Mouse (Mus musculus) hindbrain, embryonic 15.5 days (tissue): ENCODE measurements around the gene Srgap2. TPM values are rescaled to one million over a fixed set of nuclear protein-coding genes. Genes with fewer than 3 reads are reported as not detected.
A peak's percentile ranks its signal among the peaks of the same experiment; 100 is the strongest.

Experiments used
- ATAC-seq: fragments of 200-750 bp; cut with Nextera tagmentation; 2 replicates; pipeline ENCODE4 v1.8.0; 2017; ENCODE audit warnings: low read depth, moderate number of reproducible peaks, moderate TSS enrichment; ENCODE audit not compliant: low FRiP score
- H3K27ac ChIP-seq: fragments of 300-500 bp; sonication (generic); replicated peaks from 2 replicates; pipeline ENCODE4 v1.5.1; 2015; ENCODE audit warnings: mild to moderate bottlenecking, inconsistent platforms
- H3K27me3 ChIP-seq: fragments of 300-500 bp; sonication (generic); 2 replicates; pipeline ENCODE4 v1.6.1; 2015; ENCODE audit warnings: control low read depth, inconsistent platforms
- H3K36me3 ChIP-seq: fragments of 300-500 bp; sonication (generic); 2 replicates; pipeline ENCODE4 v1.6.1; 2015; ENCODE audit warnings: control low read depth, inconsistent platforms
- H3K4me1 ChIP-seq: fragments of 300-500 bp; sonication (generic); replicated peaks from 2 replicates; pipeline ENCODE4 v1.6.1; 2015; ENCODE audit warnings: control low read depth, inconsistent platforms
- H3K4me2 ChIP-seq: fragments of 300-500 bp; sonication (generic); 2 replicates; pipeline ENCODE4 v1.6.1; 2015; ENCODE audit warnings: moderate library complexity, mild to moderate bottlenecking, inconsistent platforms
- H3K4me3 ChIP-seq: fragments of 300-500 bp; sonication (generic); 2 replicates; pipeline ENCODE4 v1.5.1; 2015; ENCODE audit warnings: mild to moderate bottlenecking, inconsistent platforms
- H3K9ac ChIP-seq: fragments of 300-500 bp; sonication (generic); 2 replicates; pipeline ENCODE4 v1.6.1; 2015; ENCODE audit warnings: inconsistent platforms
- H3K9me3 ChIP-seq: fragments of 300-500 bp; sonication (generic); 2 replicates; pipeline ENCODE4 v1.6.1; 2016; ENCODE audit warnings: control low read depth, inconsistent platforms
- WGBS: fragments of 180-500 bp; shearing (Covaris S2); methylation state at CpG from one replicate; pipeline ENCODE4 v1.1.7; 2015; 5-methylcytosine and 5-hydroxymethylcytosine counted together
- polyA plus RNA-seq: library from polyadenylated mRNA; unstranded; fragments of >200 nt; fragmentation: Nextera tagmentation; extraction: Ambion mirVana; gene quantifications from 2 replicates; pipeline ENCODE4 v1.2.1, GENCODE M21; 2015

The Srgap2 gene
- polyA plus RNA-seq, 1 experiment from 2014 or later: 28.3 TPM

DNA sequence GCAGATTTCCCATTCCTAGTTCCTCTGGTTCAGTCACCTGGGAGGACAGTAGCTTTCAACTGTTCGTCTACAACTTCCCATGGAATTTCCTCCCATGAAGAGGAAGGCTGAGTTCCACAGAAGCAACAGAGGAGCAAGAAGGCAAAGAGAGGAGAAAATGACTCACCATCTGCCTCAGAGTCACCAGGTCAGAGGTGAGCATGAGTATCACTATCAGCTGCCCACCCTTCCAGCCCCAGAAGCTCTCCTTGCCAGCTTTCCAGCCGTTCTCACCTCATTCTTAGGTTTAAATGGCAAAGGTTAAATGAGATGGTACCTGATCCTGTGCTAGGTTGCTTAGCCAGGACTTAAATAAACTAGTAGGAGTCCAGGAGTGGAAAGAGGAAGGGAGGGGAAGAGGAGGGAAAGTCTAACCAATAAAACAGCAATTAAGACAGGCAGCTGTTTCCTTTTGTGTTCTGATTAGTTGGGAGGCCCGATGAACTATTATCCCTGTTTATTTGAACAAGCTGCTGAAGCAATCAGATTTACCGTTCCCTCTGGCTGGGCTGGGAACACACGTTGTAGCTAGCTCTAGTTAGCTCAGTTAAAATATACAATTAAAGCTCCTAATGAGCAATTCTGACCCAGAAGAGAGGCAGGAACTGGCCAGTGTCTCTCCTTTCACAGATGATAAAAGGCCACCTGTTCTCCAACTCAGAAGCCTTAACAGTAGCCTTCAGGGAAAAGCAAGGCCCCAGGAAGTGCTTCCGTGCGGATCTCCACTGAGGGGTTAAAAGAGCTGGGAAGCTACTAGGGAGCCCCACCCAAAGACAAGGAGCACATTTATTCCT, 148.9 kb downstream of the Srgap2 start:
- H3K4me2 ChIP-seq: no peak overlapping the region
- H3K9me3 ChIP-seq: no peaks in the 10 kb centered on the region
- H3K4me3 ChIP-seq: no peak overlapping the region
- peak overlapping the region; percentile 56; the same call in 1 of the 2 replicates for H3K27ac ChIP-seq
- no peak for ATAC-seq
- WGBS: 45% methylated on average over 7 of the region's 7 CpGs
- H3K27me3 ChIP-seq: no peaks in the 10 kb centered on the region
- H3K36me3 ChIP-seq: no peaks in the 10 kb centered on the region
- peaks cover 11% of the 10 kb centered on the region; the same call in 1 of the 2 replicates for H3K4me1 ChIP-seq
- H3K9ac ChIP-seq: no peak overlapping the region

DNA sequence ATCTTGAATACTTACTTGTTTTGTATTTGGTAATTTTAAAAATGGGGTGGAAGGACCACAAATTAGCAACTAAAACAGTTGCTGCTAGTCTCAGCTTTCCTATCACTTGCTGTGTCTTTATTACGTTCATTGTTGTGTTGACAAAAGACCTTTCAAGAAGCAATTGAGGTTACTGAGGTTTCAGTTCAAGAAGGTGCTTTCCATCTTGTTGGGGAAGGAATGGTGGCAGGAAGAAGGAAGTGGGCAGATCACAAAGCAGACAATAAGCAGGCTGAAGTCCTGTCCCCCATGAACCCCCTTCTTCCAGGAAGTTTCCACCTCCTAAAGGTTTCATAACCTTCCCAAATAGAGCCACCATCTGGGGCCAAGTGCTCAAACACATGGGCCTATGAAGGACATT, 161.3 kb downstream of the Srgap2 start:
- no peak overlapping the region for H3K9ac ChIP-seq
- no peaks in the 10 kb centered on the region for H3K9me3 ChIP-seq
- H3K27ac ChIP-seq: no peak overlapping the region
- 0 out of 2 replicates have a peak, but pooled peaks cover 6% of the 10 kb centered on the region for H3K36me3 ChIP-seq
- H3K27me3 ChIP-seq: no peaks in the 10 kb centered on the region
- no peak overlapping the region for H3K4me2 ChIP-seq
- no peak overlapping the region for H3K4me3 ChIP-seq
- WGBS: 52% methylated on average over 1 of the region's 1 CpGs
- no peaks in the 10 kb centered on the region for H3K4me1 ChIP-seq
- no peak for ATAC-seq

DNA sequence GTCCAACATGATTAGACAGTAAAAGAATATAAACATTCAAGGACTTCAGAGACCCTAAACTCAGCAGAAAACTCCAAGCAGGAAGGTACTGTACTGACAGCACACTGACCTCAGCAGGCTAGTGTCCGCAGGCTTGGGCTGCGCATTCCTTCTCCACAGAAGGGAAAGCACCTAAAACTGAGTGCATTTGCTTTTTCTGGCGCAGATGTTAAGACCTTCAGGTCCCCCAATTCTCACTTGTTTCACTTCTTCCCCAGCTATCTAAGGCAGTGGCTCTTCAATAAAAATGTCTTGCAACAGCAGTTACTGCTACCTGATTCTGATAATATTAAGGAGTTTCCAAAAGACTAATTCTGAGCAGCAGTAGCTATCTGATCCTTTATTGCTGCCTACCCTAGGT, 162.7 kb downstream of the Srgap2 start:
- no peaks in the 10 kb centered on the region for H3K27me3 ChIP-seq
- no peak for ATAC-seq
- 0 out of 2 replicates have a peak, but pooled peaks cover 6% of the 10 kb centered on the region for H3K36me3 ChIP-seq
- no peaks in the 10 kb centered on the region for H3K9me3 ChIP-seq
- H3K4me3 ChIP-seq: no peak overlapping the region
- H3K4me1 ChIP-seq: no peaks in the 10 kb centered on the region
- H3K4me2 ChIP-seq: no peak overlapping the region
- H3K9ac ChIP-seq: no peak overlapping the region
- no peak overlapping the region for H3K27ac ChIP-seq
- 89% methylated on average over 3 of the region's 3 CpGs for WGBS

DNA sequence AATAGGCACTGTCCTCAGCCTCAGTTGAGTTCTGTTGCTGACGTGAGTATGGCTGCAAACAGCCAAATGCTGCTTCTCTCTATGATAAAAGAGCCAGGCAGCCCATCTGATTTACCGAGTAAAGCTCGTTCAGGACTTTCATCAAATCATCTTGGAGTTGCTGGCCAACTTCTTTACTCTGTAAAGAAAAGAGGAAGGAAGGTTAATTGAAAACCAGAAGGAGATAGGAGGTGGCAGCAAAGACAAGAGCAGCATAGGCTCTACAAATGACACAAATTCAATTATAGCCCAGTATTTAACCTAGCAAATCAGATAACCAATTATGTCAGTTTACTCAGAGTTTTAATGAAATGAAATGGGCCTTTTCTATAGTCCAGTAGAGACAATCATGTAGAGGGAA, 163.3 kb downstream of the Srgap2 start:
- no peak for ATAC-seq
- 90% methylated on average over 3 of the region's 3 CpGs for WGBS

DNA sequence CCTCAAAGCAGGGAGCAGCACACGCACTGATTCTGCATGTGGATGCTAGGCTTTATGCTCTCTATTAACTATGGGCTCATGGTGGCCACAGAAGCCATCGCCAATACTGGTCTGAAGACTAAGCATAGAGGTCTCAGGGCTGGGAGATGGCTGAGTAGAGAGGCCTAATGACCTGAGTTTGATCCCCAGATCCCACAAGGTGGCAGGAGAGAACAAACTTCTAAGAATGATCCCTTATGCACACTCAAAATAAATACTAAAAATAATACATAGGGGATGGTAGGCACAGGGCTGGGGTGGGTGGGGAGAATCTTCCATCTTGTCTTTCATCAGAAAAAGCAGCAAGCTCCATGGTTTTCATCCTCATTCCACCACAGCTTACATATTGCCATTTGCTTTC, 165.1 kb downstream of the Srgap2 start:
- H3K4me3 ChIP-seq: no peak overlapping the region
- no peak overlapping the region for H3K4me2 ChIP-seq
- 0 out of 2 replicates have a peak, but pooled peaks cover 6% of the 10 kb centered on the region for H3K36me3 ChIP-seq
- no peaks in the 10 kb centered on the region for H3K27me3 ChIP-seq
- no peak overlapping the region for H3K9ac ChIP-seq
- no peaks in the 10 kb centered on the region for H3K9me3 ChIP-seq
- H3K4me1 ChIP-seq: no peaks in the 10 kb centered on the region
- no peak overlapping the region for H3K27ac ChIP-seq
- no peak for ATAC-seq
- 84% methylated on average over 2 of the region's 2 CpGs for WGBS

More for the DNA sequence above, 163.3 kb downstream of the Srgap2 start:
- no peak overlapping the region for H3K9ac ChIP-seq
- no peak overlapping the region for H3K27ac ChIP-seq
- H3K9me3 ChIP-seq: no peaks in the 10 kb centered on the region
- no peak overlapping the region for H3K4me3 ChIP-seq
- 0 out of 2 replicates have a peak, but pooled peaks cover 6% of the 10 kb centered on the region for H3K36me3 ChIP-seq
- no peak overlapping the region for H3K4me2 ChIP-seq
- H3K27me3 ChIP-seq: no peaks in the 10 kb centered on the region
- no peaks in the 10 kb centered on the region for H3K4me1 ChIP-seq

DNA sequence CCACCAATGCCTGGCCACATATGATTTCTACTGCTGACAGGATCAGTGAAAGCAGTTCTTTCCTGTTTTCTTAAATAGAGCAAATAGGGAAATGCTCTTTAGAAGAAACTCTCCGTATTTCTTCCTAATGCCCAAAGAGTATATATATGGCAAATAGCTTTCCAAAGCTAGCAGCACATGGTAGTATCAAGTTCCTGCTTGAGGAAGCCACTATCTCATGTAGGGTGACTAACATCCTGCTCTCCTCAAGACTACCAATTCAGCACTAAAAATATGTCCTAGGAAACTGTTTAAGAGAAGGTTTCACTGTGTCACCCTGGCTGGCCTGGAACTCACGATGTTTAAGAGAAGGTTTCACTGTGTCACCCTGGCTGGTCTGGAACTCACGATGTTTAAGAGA, 166.4 kb downstream of the Srgap2 start:
- Histone ChIP-seq H3K4me2 (no peak overlapping the region), H3K27me3 (no peaks in the 10 kb centered on the region), H3K9me3 (no peaks in the 10 kb centered on the region), H3K9ac (no peak overlapping the region), H3K4me1 (no peaks in the 10 kb centered on the region), H3K4me3 (no peak overlapping the region), H3K36me3 (peaks cover 10% of the 10 kb centered on the region; the same call in 1 of the 2 replicates), H3K27ac (no peak overlapping the region)
- ATAC-seq: no peak
- WGBS: 93% methylated on average over 3 of the region's 3 CpGs

DNA sequence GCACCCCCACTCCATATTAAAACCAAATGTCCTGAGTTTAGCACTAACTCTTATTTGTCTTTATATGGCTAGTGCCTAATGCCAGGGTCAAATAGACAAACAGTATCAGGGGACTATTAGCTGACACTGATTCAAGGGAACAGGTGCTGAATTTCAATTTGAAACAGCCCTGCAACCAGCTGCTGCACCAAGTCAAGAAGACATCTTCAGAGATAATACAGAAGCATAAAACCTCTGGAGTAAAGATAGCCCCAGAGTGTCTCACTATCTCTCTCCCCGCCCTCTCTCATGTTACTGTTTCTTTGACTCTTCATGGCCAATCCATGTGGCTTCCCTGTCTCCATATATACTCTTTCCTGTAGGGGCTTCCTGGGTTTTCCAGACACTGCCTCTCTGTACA, 167.5 kb downstream of the Srgap2 start:
- peaks cover 21% of the 10 kb centered on the region for H3K36me3 ChIP-seq

DNA sequence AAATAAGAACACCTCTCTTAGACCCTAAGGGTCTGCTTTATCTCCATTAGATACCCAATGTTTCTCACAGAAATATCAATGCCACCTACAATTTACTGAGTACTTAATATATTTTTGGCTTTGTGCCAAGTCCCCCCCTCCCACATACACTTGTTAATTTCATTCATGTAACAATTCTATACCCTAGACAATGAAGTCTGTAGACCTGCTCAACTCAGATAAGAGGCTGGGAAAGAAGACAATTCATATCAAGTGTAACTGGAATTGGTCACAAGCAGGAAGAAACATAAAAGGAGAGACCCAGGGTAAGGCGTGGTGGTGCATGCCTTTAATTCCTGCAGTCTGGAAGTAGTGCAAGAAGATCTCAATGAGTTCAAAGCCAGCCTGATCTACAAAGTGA, 169.9 kb downstream of the Srgap2 start:
- no peak for ATAC-seq
- no peak overlapping the region for H3K4me2 ChIP-seq
- H3K4me1 ChIP-seq: no peaks in the 10 kb centered on the region
- H3K9ac ChIP-seq: no peak overlapping the region
- H3K4me3 ChIP-seq: no peak overlapping the region
- peaks cover 25% of the 10 kb centered on the region for H3K36me3 ChIP-seq
- 81% methylated on average over 1 of the region's 1 CpGs for WGBS
- H3K27me3 ChIP-seq: no peaks in the 10 kb centered on the region
- H3K27ac ChIP-seq: no peak overlapping the region
- H3K9me3 ChIP-seq: no peaks in the 10 kb centered on the region

More for the DNA sequence above, 167.5 kb downstream of the Srgap2 start:
- Histone ChIP-seq H3K9me3 (no peaks in the 10 kb centered on the region), H3K4me1 (no peaks in the 10 kb centered on the region), H3K27me3 (no peaks in the 10 kb centered on the region), H3K4me3 (no peak overlapping the region), H3K9ac (no peak overlapping the region), H3K4me2 (no peak overlapping the region), H3K27ac (no peak overlapping the region)
- ATAC-seq: no peak
- WGBS: 96% methylated on average over 1 of the region's 1 CpGs

DNA sequence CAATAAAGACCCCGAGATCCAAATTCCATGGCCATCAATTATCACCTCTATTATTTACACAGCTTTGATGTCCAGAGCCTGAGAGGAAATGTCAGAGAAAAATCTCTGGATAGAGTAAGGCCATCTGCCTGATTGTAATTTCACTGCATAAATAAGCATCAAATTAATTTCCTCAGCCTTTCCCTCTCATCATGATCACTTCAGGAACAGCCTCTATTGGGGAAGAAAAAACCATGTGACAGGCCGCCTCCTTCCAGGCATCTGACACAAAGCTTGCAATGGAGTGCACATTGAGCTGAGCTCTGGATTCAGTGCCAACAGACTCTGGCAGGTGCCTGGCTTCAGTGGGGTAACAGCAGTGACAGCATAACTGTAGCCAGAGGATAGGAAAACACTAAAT, 175.7 kb downstream of the Srgap2 start:
- peaks cover 10% of the 10 kb centered on the region for H3K4me1 ChIP-seq
- H3K4me3 ChIP-seq: no peak overlapping the region
- WGBS: 46% methylated on average over 2 of the region's 2 CpGs
- H3K27me3 ChIP-seq: no peaks in the 10 kb centered on the region
- peak overlapping the region; percentile 61 for H3K27ac ChIP-seq
- H3K9me3 ChIP-seq: no peaks in the 10 kb centered on the region
- peak; percentile 91 for ATAC-seq
- H3K36me3 ChIP-seq: peaks cover 43% of the 10 kb centered on the region
- H3K4me2 ChIP-seq: no peak overlapping the region
- H3K9ac ChIP-seq: no peak overlapping the region

DNA sequence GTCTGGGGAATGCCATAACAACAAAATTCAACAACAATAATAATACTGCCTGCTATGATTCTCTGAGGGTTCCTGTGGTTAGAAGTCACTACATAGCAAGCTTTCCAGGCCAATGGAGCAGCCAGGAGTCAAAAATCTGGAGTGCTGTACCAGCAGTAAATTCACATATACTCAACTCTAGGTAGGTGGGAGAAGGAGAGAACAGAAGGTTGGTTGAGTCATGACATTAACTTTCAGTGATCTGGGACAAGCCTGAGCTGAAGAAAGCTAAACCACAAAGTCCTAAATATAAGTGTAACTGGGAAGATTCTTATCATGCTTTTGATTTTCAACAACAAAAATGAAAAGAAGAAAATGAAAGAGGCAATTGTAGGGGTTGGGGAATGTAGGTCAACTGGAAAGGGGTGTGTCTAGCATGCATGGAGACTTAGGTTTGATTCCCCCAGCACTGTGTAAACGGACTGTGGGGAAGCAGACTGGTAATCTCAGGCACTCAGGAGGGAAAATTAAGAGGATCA, 177.1 kb downstream of the Srgap2 start:
- no peak overlapping the region for H3K27ac ChIP-seq
- ATAC-seq: no peak
- no peak overlapping the region for H3K4me3 ChIP-seq
- no peak overlapping the region for H3K4me2 ChIP-seq
- no peak overlapping the region for H3K9ac ChIP-seq
- WGBS: 76% methylated on average over 1 of the region's 1 CpGs
- no peaks in the 10 kb centered on the region for H3K9me3 ChIP-seq
- H3K36me3 ChIP-seq: peaks cover 37% of the 10 kb centered on the region
- H3K27me3 ChIP-seq: no peaks in the 10 kb centered on the region
- H3K4me1 ChIP-seq: peaks cover 10% of the 10 kb centered on the region

DNA sequence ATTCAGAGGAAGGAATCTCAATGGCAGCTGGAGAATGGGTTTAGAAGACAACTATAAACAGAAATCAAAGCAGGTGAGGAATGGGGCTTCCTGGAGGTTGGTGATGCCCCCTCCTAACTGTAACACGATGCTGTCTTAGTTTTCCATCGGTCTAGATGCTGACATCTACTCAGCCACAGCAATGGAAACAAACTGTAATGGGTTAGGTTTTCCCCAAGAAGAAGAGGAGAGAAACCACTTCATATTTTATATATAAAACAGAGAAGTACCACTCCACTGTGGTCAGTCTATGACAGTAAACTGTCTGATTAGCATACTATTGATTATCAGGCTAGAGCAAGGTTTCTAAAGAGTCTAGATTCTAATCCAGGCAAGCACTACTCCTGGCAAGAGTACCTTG, 179.4 kb downstream of the Srgap2 start:
- WGBS: 88% methylated on average over 2 of the region's 2 CpGs
- no peak for ATAC-seq
- H3K27ac ChIP-seq: no peak overlapping the region

DNA sequence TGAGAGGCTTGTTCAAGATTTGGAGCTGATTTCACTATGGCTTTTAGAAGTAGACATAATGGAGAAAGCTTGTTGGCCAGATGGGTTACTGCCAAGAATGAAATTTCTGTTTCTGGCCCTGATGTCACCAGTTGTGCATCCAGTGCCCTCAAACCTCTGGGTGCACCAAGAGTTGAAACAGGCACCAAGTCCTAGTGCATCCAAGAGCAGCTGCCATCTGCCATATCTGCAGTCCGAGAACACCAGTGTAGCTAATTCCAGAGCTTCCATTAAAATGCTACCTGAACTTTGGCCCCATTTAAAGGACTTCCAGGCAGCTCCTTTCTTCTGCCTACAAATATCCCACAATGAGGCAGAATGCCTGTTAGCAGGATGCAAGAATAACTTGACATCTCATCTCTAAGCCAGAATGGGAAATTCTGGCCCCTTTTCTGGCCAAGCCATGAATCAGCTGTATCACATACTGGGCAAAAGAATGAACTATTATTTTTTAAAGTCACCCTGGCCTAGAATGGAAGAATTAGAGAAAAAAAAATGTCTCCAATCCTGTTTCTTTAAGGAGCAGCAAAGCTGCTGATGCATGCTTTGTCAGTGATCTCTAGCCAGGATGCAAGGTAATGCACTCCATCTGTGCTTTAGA, 180.1 kb downstream of the Srgap2 start:
- Histone ChIP-seq H3K4me3 (no peak overlapping the region), H3K9ac (no peak overlapping the region), H3K9me3 (no peaks in the 10 kb centered on the region), H3K27me3 (no peaks in the 10 kb centered on the region), H3K27ac (no peak overlapping the region), H3K4me2 (no peak overlapping the region), H3K4me1 (peaks cover 10% of the 10 kb centered on the region), H3K36me3 (peaks cover 37% of the 10 kb centered on the region)
- 58% methylated on average over 1 of the region's 1 CpGs for WGBS
- no peak for ATAC-seq

More for the DNA sequence above, 179.4 kb downstream of the Srgap2 start:
- Histone ChIP-seq H3K9ac (no peak overlapping the region), H3K36me3 (peaks cover 37% of the 10 kb centered on the region), H3K9me3 (no peaks in the 10 kb centered on the region), H3K4me1 (peaks cover 10% of the 10 kb centered on the region), H3K27me3 (no peaks in the 10 kb centered on the region), H3K4me2 (no peak overlapping the region), H3K4me3 (no peak overlapping the region)
